Mouse (Mus musculus) neural tube, embryonic 13.5 days (tissue): ENCODE data around the gene Megf9. TPM values are rescaled to one million over a fixed set of nuclear protein-coding genes. Genes with fewer than 3 reads are reported as not detected.

Source experiments
- ATAC-seq: fragments of 200-750 bp; cut with Nextera tagmentation; 2 replicates; pipeline ENCODE4 v1.8.0; 2017; ENCODE audit warnings: low read depth, mild to moderate bottlenecking, moderate TSS enrichment, moderate library complexity
- H3K27ac ChIP-seq: fragments of 300-500 bp; sonication (generic); replicated peaks from 2 replicates; pipeline ENCODE4 v1.5.1; 2015; ENCODE audit warnings: moderate library complexity, mild to moderate bottlenecking, inconsistent platforms
- H3K27me3 ChIP-seq: fragments of 300-500 bp; sonication (generic); 2 replicates; pipeline ENCODE4 v1.6.1; 2015; ENCODE audit warnings: mild to moderate bottlenecking, inconsistent platforms
- H3K36me3 ChIP-seq: fragments of 300-500 bp; sonication (generic); 2 replicates; pipeline ENCODE4 v1.6.1; 2015; ENCODE audit warnings: mild to moderate bottlenecking, inconsistent platforms
- H3K4me1 ChIP-seq: fragments of 300-500 bp; sonication (generic); replicated peaks from 2 replicates; pipeline ENCODE4 v1.6.1; 2015; ENCODE audit warnings: inconsistent platforms
- H3K4me2 ChIP-seq: fragments of 300-500 bp; sonication (generic); 2 replicates; pipeline ENCODE4 v1.6.1; 2015; ENCODE audit warnings: inconsistent platforms, mild to moderate bottlenecking, moderate library complexity
- H3K4me3 ChIP-seq: fragments of 300-500 bp; sonication (generic); 2 replicates; pipeline ENCODE4 v1.5.1; 2015; ENCODE audit warnings: mild to moderate bottlenecking, inconsistent platforms
- H3K9ac ChIP-seq: fragments of 300-500 bp; sonication (generic); 2 replicates; pipeline ENCODE4 v1.6.1; 2015; ENCODE audit warnings: moderate library complexity, mild to moderate bottlenecking, inconsistent platforms
- H3K9me3 ChIP-seq: fragments of 300-500 bp; sonication (generic); 2 replicates; pipeline ENCODE4 v1.6.1; 2016; ENCODE audit warnings: inconsistent platforms
- WGBS: fragments of 180-500 bp; shearing (Covaris S2); methylation state at CpG from one replicate; pipeline ENCODE4 v1.1.7; 2015; 5-methylcytosine and 5-hydroxymethylcytosine counted together
- polyA plus RNA-seq: library from polyadenylated mRNA; unstranded; fragments of >200 nt; fragmentation: Nextera tagmentation; extraction: Ambion mirVana; gene quantifications from 2 replicates; pipeline ENCODE4 v1.2.1, GENCODE M21; 2015

Megf9 gene
- polyA plus RNA-seq, 1 experiment from 2014 or later, result 28.0 TPM

GRCm38 (mm10) chr4:70516289-70516688 lies 18.5 kb downstream of the Megf9 start:
- Histone ChIP-seq H3K4me2 (no peak overlapping the region), H3K9me3 (no peaks in the 10 kb centered on the region), H3K9ac (no peak overlapping the region), H3K27ac (no peak overlapping the region), H3K4me1 (peaks cover 3% of the 10 kb centered on the region; the same call in 1 of the 2 replicates), H3K36me3 (no peaks in the 10 kb centered on the region), H3K4me3 (no peak overlapping the region), H3K27me3 (no peaks in the 10 kb centered on the region)
- 86% methylated on average over 6 of the region's 6 CpGs for WGBS
- ATAC-seq, result no peak

DNA sequence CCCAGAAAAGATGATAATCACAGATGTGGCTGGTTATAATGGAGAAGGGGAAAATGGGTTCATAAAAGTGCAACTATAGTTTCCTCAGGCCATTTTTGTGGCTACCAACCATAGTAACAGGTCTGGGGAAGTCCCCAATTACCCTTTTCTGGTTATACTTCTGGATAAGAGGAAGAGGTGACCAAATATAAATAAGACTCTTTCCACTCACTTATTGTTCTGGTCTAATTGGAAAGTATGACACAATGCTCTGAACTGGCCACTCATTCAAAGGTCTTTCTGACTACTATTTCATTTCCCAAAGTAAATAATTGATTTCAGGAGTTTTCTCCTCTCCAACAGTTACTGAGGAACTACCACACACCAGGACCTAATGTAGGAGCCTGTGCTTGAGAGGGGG lies 19.3 kb downstream of the Megf9 start:
- H3K27me3 ChIP-seq, result no peaks in the 10 kb centered on the region
- ATAC-seq, result no peak
- no peak overlapping the region for H3K4me2 ChIP-seq
- 0 out of 2 replicates have a peak, but pooled peaks cover 3% of the 10 kb centered on the region for H3K4me1 ChIP-seq
- no peak overlapping the region for H3K4me3 ChIP-seq
- no peak overlapping the region for H3K27ac ChIP-seq
- H3K36me3 ChIP-seq, result no peaks in the 10 kb centered on the region
- no peaks in the 10 kb centered on the region for H3K9me3 ChIP-seq
- H3K9ac ChIP-seq, result no peak overlapping the region

DNA sequence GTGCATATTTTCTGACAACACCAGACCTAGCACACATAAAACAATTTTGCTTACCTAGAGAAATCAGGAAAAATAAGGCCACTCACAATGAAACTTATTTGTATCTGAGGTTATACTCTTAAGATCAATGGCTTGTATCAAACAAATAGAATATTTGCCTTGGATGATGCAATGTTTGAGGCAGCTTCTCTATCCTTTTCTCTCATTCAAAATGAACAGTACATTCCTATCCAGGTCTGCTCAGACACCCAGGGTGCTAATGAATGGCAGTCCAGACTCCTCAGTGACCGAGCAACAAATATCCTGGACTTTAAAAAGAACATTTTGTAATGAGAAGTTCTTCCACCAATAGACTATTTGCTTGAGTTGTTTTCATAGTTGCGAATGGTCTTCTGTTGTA lies 24.8 kb downstream of the Megf9 start:
- 53% methylated on average over 2 of the region's 2 CpGs for WGBS
- Histone ChIP-seq H3K27me3 (no peaks in the 10 kb centered on the region), H3K27ac (peak overlapping the region; percentile 35; the same call in 1 of the 2 replicates), H3K9ac (no peak overlapping the region), H3K4me1 (peaks cover 12% of the 10 kb centered on the region), H3K4me3 (no peak overlapping the region), H3K4me2 (no peak overlapping the region), H3K36me3 (no peaks in the 10 kb centered on the region), H3K9me3 (no peaks in the 10 kb centered on the region)
- ATAC-seq, result no peak

DNA sequence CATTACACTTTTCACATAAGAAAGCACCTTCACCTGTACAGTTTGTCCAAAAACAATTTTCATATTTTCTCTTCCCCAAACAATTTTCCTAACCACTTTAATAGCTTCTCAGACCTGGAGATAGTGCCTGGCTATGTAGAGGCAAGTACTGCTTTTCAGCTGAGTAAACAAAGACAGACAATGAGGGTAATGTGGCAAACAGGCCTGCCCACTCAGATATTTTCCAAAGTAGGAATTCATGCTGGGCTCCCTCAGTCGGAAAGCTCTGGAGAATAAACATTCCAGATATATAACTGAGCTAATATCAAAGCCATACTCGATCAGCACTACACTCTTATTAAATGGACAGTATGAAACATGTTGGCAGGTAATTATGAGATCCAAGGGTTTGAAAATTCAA lies 25.2 kb downstream of the Megf9 start:
- H3K27ac ChIP-seq, result peak overlapping the region; percentile 35; the same call in 1 of the 2 replicates
- no peak overlapping the region for H3K4me2 ChIP-seq
- 15% methylated on average over 2 of the region's 2 CpGs for WGBS
- H3K27me3 ChIP-seq, result no peaks in the 10 kb centered on the region
- H3K9me3 ChIP-seq, result no peaks in the 10 kb centered on the region
- peaks cover 12% of the 10 kb centered on the region for H3K4me1 ChIP-seq
- H3K36me3 ChIP-seq, result no peaks in the 10 kb centered on the region
- H3K4me3 ChIP-seq, result no peak overlapping the region
- no peak overlapping the region for H3K9ac ChIP-seq
- no peak for ATAC-seq

DNA sequence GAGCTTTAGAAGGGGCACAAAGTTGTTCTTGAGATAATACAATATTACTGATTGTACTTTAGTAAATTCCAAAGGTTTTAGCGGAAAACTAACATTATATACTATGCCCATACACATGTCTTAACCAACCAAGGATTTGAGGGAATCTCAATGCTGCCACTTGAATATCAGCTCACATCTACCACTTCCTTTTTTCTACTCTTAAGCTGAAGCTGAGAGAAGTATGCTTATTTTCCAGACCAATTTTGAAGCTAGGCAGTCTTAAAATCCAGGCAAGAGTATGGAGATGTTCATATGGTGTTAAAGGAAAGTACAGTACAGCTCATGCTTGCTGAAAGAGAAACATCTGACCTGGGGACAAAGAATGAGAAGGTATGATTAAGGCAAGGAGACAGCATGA lies 26.6 kb downstream of the Megf9 start:
- no peak overlapping the region for H3K4me3 ChIP-seq
- no peak overlapping the region for H3K9ac ChIP-seq
- H3K9me3 ChIP-seq, result no peaks in the 10 kb centered on the region
- H3K27ac ChIP-seq, result no peak overlapping the region
- no peak for ATAC-seq
- H3K4me1 ChIP-seq, result peaks cover 12% of the 10 kb centered on the region
- WGBS, result 94% methylated on average over 1 of the region's 1 CpGs
- no peaks in the 10 kb centered on the region for H3K36me3 ChIP-seq
- no peaks in the 10 kb centered on the region for H3K27me3 ChIP-seq
- H3K4me2 ChIP-seq, result no peak overlapping the region

DNA sequence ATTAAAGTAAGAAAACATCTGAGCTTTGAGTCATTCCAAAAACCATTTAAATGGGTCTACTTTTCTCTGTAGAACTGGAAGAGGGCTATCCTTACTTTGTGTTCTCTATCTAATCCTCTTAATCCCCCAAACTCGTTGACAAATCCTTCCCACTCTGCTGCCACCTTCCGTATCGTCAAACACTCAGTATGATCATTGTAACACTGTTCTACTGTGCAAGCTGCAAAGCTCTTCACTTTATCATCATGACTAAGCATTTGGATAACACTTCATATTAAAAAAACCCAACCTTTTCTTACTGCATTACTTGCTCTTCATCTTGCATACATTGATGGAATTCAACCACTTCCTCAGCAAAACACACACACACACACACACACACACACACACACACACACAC lies 28.8 kb downstream of the Megf9 start:
- Histone ChIP-seq H3K9me3 (no peaks in the 10 kb centered on the region), H3K27me3 (no peaks in the 10 kb centered on the region), H3K27ac (no peak overlapping the region), H3K36me3 (no peaks in the 10 kb centered on the region), H3K4me3 (no peak overlapping the region), H3K4me1 (peaks cover 12% of the 10 kb centered on the region), H3K4me2 (no peak overlapping the region), H3K9ac (no peak overlapping the region)
- no peak for ATAC-seq
- 80% methylated on average over 3 of the region's 3 CpGs for WGBS

GRCm38 (mm10) chr4:70503827-70504226 lies 31.0 kb downstream of the Megf9 start:
- Histone ChIP-seq H3K4me3 (no peak overlapping the region), H3K36me3 (no peaks in the 10 kb centered on the region), H3K9me3 (no peaks in the 10 kb centered on the region), H3K27me3 (no peaks in the 10 kb centered on the region), H3K4me1 (no peaks in the 10 kb centered on the region), H3K27ac (no peak overlapping the region), H3K9ac (no peak overlapping the region), H3K4me2 (no peak overlapping the region)
- no peak for ATAC-seq
- 50% methylated on average over 1 of the region's 1 CpGs for WGBS

DNA sequence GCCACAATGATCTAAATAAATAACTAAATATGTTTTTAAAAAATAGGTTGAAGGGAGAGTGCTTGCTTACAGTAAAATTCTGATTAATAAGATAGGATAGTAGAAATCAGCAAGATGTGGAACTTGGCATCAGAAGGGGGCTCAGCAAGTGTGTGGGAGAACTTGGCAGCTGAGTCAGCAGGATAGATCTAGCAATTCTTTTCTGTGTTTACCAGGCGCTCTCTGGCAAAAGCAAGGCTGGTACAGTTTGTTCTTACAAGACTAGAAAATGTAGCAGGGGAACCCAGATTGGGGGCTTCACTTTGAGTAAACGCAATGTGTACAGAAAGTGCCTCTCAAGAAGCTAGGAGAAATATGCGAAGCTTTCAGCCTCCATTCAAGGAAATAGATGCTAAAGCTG lies 35.5 kb downstream of the Megf9 start:
- Histone ChIP-seq H3K4me1 (no peaks in the 10 kb centered on the region), H3K27ac (0 out of 2 replicates have a peak overlapping the region, but pooled peaks have one; percentile 28), H3K4me3 (no peak overlapping the region), H3K4me2 (no peak overlapping the region), H3K9me3 (no peaks in the 10 kb centered on the region), H3K36me3 (no peaks in the 10 kb centered on the region), H3K27me3 (no peaks in the 10 kb centered on the region), H3K9ac (no peak overlapping the region)
- no peak for ATAC-seq
- 81% methylated on average over 3 of the region's 3 CpGs for WGBS

DNA sequence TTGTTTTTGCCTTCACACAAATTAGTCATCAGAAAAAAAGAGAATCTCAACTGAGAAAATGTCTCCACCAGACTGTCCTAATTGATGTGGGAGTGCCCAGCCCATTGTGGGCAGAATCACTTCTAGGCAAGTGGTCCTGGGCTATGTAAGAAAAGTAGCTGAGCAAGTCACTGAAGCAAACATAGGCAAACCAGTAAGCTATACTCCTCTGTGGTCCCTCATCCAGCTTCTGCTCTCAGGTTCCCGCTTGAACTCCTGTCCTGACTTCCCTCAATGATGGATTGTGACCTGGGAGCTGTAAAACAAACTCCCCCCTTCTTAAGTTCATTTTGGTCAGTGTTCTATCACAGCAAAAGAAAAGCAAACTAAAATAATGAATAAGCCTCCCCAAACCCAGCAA lies 37.8 kb downstream of the Megf9 start:
- 66% methylated on average over 1 of the region's 1 CpGs for WGBS

GRCm38 (mm10) chr4:70489792-70490191 lies 45.0 kb downstream of the Megf9 start:
- 77% methylated on average over 2 of the region's 2 CpGs for WGBS
- H3K4me1 ChIP-seq, result peaks cover 12% of the 10 kb centered on the region
- ATAC-seq, result no peak
- H3K9ac ChIP-seq, result no peak overlapping the region
- H3K4me3 ChIP-seq, result no peak overlapping the region
- no peaks in the 10 kb centered on the region for H3K9me3 ChIP-seq
- no peaks in the 10 kb centered on the region for H3K36me3 ChIP-seq
- no peaks in the 10 kb centered on the region for H3K27me3 ChIP-seq
- no peak overlapping the region for H3K4me2 ChIP-seq
- no peak overlapping the region for H3K27ac ChIP-seq

More for the DNA sequence above, 37.8 kb downstream of the Megf9 start:
- Histone ChIP-seq H3K27me3 (no peaks in the 10 kb centered on the region), H3K4me1 (no peaks in the 10 kb centered on the region), H3K9ac (no peak overlapping the region), H3K36me3 (no peaks in the 10 kb centered on the region), H3K4me2 (no peak overlapping the region), H3K4me3 (no peak overlapping the region), H3K9me3 (no peaks in the 10 kb centered on the region), H3K27ac (no peak overlapping the region)
- ATAC-seq, result no peak

DNA sequence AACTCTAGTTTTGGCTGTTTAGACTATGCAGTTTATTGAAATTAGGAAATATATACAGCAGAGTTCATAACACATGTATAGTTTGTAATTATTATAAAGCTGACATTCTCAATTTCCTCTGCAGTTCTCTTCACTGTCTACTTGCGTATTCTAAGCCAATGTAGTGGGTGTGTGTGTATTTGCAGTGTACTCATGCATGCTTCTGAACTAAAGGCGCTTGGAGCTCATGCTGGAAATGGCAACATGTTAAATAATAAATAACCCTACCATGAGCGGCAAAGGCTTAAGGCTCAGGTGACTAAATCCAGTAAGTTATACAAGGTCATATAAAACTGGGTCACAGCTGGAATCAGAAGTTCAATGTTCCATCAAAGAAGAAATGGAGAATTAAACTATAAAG lies 46.4 kb downstream of the Megf9 start:
- no peaks in the 10 kb centered on the region for H3K27me3 ChIP-seq
- ATAC-seq, result no peak
- WGBS, result 70% methylated on average over 3 of the region's 3 CpGs
- no peaks in the 10 kb centered on the region for H3K9me3 ChIP-seq
- H3K4me3 ChIP-seq, result no peak overlapping the region
- H3K4me2 ChIP-seq, result no peak overlapping the region
- no peaks in the 10 kb centered on the region for H3K36me3 ChIP-seq
- H3K9ac ChIP-seq, result no peak overlapping the region
- H3K27ac ChIP-seq, result no peak overlapping the region
- peaks cover 12% of the 10 kb centered on the region for H3K4me1 ChIP-seq

- H3K27me3 ChIP-seq, result no peaks in the 10 kb centered on the region
- WGBS, result 91% methylated on average over 2 of the region's 2 CpGs
Observed at GRCm38 (mm10) chr4:70484134-70484533, 50.7 kb downstream of the Megf9 start.

DNA sequence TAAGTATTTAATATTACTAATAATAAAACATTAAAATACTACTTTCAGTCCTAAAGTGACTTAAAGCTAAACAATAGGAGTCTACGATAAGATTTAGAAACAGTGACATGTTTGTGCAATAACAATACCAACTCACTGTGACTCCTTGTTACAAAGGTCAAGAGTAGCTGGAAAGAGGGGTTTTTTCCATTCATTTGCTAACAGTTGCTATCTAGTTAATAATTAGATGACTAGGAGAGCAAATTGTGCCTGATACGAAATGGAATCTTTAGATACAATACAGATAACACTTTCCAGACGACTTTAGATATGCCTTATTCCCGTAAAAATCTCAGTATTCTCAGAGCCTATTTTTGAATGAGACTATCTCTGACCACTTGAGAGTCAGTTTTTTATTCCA lies 52.9 kb downstream of the Megf9 start:
- Histone ChIP-seq H3K27ac (no peak overlapping the region), H3K9ac (no peak overlapping the region), H3K4me3 (no peak overlapping the region), H3K4me2 (no peak overlapping the region), H3K4me1 (no peaks in the 10 kb centered on the region), H3K36me3 (no peaks in the 10 kb centered on the region), H3K27me3 (no peaks in the 10 kb centered on the region), H3K9me3 (no peaks in the 10 kb centered on the region)
- ATAC-seq, result no peak
- 79% methylated on average over 4 of the region's 4 CpGs for WGBS

More at GRCm38 (mm10) chr4:70484134-70484533, 50.7 kb downstream of the Megf9 start:
- H3K9me3 ChIP-seq, result no peaks in the 10 kb centered on the region
- no peak overlapping the region for H3K27ac ChIP-seq
- H3K9ac ChIP-seq, result no peak overlapping the region
- no peaks in the 10 kb centered on the region for H3K4me1 ChIP-seq
- no peak for ATAC-seq
- H3K4me2 ChIP-seq, result no peak overlapping the region
- no peak overlapping the region for H3K4me3 ChIP-seq
- no peaks in the 10 kb centered on the region for H3K36me3 ChIP-seq
